Mouse (Mus musculus) embryo, embryonic 10 days (tissue): ENCODE data around the gene Zfp541.

ENCODE experiments used
- DNase-seq: peaks from one replicate; pipeline ENCODE4 v3.0.0-alpha.2; 2015; ENCODE audit warnings: low spot score

Zfp541 gene

GRCm38 (mm10) chr7:16080581-16080980, 19.0 kb downstream of the Zfp541 start:
- DNase-seq: no peak

- DNase-seq: no peak
Measured at GRCm38 (mm10) chr7:16083361-16083760, 21.7 kb downstream of the Zfp541 start.

DNA sequence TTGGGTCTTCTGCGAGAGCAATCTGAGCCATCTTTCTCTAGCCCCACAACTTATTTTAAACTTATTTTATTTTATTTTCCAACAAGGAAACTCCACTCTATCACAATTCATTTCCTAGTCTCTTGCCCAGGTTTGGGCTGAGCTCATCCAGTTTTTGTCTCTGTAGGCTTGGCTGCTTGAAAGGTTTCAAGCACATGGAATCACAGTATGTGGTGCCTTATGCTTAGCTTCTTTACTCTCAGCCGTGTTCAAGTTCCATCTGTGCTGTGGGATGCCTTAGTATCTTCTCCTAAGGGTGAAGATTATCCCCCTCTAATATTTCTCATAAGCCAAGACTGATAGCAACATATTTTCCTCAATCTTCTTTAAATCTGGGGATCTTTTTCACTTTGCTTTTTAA, 26.0 kb downstream of the Zfp541 start:
- no peak for DNase-seq

GRCm38 (mm10) chr7:16094592-16094991, 33.0 kb downstream of the Zfp541 start:
- no peak for DNase-seq

DNA sequence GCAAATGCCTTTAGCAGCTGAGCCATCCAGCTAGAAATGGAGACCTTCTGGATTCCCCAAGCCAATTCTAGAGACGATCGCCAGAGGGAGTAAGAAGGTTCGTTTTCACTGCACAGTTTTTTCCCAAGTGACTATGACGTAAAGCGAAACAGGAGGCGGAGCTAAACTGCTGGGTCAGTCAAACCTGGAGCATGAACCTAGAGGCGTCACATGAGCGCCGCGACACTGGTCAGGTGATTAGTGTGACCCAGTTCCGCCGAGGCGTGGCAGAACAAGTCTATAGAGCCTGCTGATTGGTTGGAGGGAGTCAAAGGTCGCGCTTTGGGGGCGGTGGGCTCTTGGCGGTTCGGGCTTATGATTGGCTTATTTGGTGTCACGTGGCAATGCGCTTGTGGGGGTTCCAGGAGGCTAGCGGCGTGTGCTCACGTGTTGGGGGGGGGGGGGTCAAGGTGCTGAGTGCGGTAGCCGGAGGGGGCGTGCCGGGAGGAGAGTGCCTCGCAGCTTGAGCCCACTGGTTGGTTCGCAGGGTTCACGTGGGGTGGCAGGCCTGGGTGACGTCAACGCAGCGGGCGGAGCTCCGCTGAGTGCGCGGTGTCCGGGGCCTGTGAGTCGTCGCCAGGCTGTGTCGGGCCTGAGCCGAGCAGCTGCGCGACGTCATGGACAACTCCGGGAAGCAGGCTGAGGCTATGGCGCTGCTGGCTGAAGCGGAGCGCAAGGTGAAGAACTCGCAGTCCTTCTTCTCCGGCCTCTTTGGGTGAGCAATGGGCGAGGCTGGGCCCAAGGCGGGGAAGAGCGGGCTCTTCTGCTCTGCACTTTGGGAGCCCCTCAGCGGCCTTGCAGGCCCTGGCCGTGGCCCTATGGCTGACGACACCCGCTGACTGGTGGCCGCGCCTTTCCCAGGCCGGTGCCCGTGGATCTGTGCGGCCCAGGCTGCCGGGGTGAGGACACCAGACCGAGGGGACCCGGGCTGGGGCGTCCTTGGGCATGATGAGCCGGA, 36.7 kb downstream of the Zfp541 start, which contains the start of gene Napa:
Gene Napa, plus strand, starts transcription at position 438 of the 997 bp plus-strand sequence.
- DNase-seq: peak; percentile 100

DNA sequence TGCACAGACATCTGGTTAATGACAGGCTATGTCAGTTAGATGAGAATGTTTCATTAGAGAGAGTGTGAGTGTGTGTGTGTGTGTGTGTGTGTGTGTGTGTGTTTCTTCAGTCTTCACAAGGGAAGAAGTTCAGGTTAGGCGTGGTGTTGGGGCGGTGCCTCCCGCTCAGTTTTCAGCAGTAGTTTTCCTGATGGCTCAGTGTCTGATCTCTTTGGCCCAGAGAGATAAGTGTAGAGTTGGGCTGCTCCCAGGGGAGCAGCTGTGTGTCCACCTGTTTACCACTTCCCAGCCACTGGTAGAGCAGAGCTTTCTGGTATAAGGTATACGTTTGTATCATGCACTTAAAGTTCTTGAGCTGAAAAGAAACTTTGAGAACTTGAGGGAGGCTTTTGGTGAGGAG, 38.3 kb downstream of the Zfp541 start:
- DNase-seq: no peak

DNA sequence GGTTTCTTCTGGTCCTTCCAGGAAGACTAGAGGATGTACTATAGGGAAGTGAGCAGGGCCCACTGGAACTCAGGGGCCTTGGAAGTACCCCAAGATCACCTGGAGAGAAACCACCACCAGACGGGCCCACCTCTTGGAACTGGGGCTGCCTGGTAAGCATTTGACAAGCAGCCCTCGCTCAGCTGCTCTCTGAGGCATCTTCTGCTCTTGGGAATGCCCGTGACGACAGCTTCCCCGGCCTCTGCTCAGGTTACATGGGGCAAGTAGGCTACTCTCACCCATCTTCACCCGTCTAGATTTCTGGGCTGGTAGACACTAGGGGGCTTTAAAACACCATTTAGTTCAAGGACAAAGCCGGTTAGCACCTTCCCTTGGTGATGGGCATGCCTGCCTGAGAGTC, 39.5 kb downstream of the Zfp541 start:
- DNase-seq: no peak

DNA sequence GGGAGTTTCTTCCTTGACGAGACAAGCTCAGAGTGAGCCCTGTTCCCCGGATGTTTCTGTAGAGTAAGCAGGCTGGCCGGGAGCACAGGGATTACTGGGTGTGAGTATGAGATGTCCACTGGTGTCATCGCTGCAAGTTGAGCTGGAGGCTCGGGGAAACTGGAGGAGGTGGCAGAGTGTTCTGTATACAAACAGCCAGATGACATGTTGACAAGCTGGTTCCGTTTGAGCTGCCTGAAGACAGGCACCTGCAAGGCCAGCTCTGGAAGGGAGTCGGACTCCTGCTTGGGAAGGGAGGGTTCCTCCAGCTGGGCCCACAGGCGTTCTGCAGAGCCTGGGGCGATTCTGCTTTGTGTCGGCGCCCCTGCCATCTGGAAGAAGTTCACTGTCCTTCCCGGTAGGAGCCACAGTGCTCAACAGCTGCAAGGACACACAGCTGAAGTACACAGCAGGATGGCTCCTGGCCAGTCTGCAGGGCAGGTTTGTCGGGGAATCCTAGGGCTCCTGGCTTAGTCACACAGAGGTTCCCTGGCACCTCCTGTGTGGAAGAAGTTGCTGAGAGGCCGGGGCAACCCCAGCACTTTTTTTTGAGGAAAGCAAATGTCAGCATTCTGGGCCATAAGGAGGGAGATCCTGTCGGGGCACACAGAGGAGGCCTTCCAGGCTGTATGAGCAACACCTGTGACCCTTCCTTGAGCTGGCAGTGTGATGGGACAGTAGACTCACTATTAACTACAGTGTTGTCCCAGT, 40.3 kb downstream of the Zfp541 start:
- no peak for DNase-seq

- no peak for DNase-seq
Measured at GRCm38 (mm10) chr7:16102686-16103226, 41.1 kb downstream of the Zfp541 start.

GRCm38 (mm10) chr7:16103760-16104159, 42.1 kb downstream of the Zfp541 start:
- DNase-seq: no peak

DNA sequence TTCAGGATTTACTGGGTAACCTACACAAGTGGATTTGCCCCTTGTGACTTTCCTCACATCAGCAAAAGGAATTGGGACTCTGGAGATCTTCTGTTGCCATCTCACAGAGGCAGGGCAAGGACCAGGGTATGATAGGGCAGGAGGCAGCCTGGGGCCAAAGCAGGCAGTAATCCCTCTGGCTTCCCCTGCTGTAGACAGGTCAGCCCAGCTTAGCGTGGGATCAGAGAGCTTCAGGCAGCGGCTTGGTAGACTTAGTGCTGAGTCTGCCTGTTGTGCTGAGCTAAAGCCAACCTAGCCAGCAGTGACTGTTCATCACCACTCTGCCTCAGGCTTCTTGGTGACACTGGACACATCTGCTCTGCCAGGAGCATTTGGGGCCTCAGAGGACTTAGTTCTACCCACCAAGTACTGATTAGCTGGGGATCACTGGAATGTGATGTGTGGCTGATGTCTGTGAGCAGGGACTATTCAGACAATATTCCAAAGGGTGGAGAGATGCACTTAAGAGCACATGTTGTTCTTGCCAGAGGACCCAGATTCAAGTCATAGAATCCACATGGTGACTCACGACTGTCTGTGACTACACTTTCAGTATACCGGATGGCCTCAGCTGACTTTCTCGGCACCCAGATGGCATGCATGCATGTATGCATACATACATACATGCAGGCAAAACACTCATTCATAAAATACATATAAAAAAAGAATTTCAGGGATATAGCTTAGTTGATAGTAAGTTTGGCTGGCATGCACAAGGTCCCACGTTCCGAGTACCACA, 43.2 kb downstream of the Zfp541 start:
- DNase-seq: no peak

- no peak for DNase-seq
Measured at GRCm38 (mm10) chr7:16108886-16109542, 47.4 kb downstream of the Zfp541 start.

GRCm38 (mm10) chr7:16110158-16110557, 48.5 kb downstream of the Zfp541 start:
- no peak for DNase-seq

DNA sequence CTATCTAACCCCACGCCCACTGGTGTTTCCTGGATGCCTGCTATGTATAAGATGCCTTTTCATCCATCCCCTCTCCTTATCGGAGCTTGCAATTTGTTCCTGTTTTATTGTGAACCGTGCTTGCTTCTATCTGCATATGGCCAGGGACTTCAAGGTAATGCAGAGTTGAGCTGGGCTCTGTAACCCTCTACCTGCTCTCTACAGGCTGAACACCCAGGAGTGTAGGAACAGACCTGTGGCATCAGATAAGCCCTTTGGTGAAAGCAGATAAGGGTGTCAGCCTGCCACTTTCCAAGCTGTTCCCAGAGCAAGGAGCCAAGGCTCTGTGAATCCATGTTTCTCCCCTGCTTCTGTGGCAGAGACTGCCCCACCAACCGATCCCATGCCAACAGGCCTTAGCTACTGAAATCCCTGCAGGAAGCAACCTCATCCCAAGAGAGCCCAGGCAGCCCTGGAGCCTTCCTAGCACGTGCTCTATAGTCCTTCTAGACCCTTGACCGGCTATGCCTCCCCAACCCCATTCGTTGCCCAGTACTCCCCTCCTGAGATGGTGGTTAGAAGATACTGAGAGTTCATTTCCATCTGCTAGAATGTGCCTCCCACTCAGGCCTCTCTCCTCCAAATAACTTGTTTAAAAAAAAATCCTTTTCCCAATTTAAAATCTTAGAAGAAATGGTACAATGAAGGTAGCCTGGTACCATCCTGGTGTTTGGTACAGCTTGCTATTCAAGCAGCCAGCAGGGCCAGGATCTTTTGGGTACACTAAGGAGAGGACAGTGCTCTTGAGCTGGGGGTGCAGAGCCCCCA, 49.9 kb downstream of the Zfp541 start:
- no peak for DNase-seq

- no peak for DNase-seq
Measured at GRCm38 (mm10) chr7:16116418-16116817, 54.8 kb downstream of the Zfp541 start.

DNA sequence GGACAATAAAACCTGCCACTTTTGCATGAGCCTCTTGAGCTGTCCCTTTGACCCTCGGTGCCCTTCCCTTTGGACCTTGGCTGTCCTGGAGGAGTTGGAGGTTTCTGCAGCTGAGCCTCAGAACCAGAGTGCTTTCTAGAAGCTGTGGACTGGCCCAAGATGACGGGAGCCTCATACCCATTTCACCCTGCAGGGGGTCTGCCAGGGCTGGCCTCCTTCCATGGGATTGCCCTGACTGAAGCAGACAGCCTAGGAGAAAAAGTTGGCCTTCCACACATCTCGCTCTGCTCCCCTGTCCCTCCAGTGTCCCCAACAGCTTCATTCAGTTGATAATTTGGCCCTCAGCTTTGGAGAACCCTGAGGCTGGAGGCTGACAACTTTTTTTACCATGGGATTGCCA, 55.5 kb downstream of the Zfp541 start:
- no peak for DNase-seq

DNA sequence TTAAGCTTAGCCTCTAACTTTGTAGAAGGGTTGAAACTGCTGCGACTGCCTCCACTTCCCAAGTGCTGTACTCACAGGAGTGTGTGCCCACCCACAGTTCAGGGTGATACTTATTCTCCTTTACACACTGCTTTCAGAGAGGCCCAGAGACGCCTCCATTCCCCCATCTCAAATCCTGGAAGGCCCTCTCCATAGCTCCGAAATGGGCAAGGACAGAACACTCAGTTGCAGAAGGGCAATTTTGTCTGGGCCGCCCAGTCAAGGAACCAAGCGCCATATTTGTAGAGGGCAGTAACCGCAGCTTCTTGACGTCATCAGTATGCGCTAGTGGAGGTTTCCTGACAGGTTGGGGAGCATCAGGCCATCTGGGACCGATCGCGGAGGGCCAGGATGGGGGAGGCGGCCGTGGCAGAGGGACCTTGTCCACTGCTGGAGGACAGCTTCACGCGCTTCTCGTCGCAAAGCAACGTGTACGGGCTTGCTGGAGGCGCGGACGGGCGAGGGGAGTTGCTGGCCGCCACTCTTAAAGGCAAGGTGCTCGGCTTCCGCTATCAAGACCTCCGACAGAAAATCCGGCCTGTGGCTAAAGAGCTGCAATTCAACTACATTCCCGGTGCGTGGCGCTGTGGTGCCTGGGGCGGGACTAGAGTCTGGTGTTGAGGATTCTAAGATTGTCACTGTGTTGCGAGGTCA, 58.1 kb downstream of the Zfp541 start, which contains the start of gene Kptn:
Gene Kptn, plus strand, starts transcription at position 327 of the 693 bp plus-strand sequence.
- DNase-seq: peak; percentile 96

- DNase-seq: no peak
Measured at GRCm38 (mm10) chr7:16120262-16120600, 58.6 kb downstream of the Zfp541 start.

DNA sequence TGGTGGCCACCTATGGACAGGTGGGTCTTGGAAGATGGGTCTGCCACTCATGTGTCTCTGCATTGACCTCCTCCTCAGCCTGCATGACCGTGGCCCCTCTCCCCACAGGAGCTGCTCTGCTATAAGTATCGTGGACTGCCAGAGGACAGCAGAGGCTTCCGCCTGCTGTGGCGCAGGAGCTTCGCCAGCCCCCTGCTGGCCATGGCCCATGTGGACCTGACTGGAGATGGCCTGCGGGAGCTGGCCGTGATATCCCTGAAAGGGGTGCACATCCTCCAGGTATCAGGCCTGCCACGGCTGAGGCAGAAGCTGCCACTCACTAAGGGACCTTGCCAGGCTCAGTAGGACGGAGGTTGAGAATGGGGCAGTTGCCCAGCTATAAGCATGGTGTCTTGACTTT, 64.2 kb downstream of the Zfp541 start:
- no peak for DNase-seq

- DNase-seq: no peak
Measured at GRCm38 (mm10) chr7:16128344-16128743, 66.7 kb downstream of the Zfp541 start.
